Mouse (Mus musculus): ENCODE data around the gene Rab33a. TPM values are rescaled to one million over a fixed set of nuclear protein-coding genes. Genes with fewer than 3 reads are reported as not detected.

Gene Rab33a
- 1.3 TPM in 1 of 3 replicates, not detected in the others for total RNA-seq (2017)

GRCm38 (mm10) chrX:48518808-48519548 lies at the start of gene Rab33a:
Gene Rab33a (plus strand): TSS chrX:48519285.
- no peak for ATAC-seq (replicated peaks; ENCODE audit: insufficient number of reproducible peaks, low FRiP score, low TSS enrichment, poor library complexity, severe bottlenecking)

GRCm38 (mm10) chrX:48481095-48481494 lies 38.0 kb upstream of the Rab33a start:
- no peak for ATAC-seq (replicated peaks; ENCODE audit: insufficient number of reproducible peaks, low FRiP score, low TSS enrichment, poor library complexity, severe bottlenecking)

- no peak for ATAC-seq (replicated peaks; ENCODE audit: insufficient number of reproducible peaks, low FRiP score, low TSS enrichment, poor library complexity, severe bottlenecking)
Measured at GRCm38 (mm10) chrX:48481687-48482086, 37.4 kb upstream of the Rab33a start.

- no peak for ATAC-seq (replicated peaks; ENCODE audit: insufficient number of reproducible peaks, low FRiP score, low TSS enrichment, poor library complexity, severe bottlenecking)
Measured at GRCm38 (mm10) chrX:48493763-48494162, 25.3 kb upstream of the Rab33a start.

GRCm38 (mm10) chrX:48513166-48513807 lies 5.8 kb upstream of the Rab33a start, which contains the start of gene Aifm1:
Gene Aifm1 (minus strand): TSS chrX:48513563.
- ATAC-seq (replicated peaks; ENCODE audit: insufficient number of reproducible peaks, low FRiP score, low TSS enrichment, poor library complexity, severe bottlenecking), result peak; percentile 99

GRCm38 (mm10) chrX:48513824-48514223 lies 5.3 kb upstream of the Rab33a start:
- no peak for ATAC-seq (replicated peaks; ENCODE audit: insufficient number of reproducible peaks, low FRiP score, low TSS enrichment, poor library complexity, severe bottlenecking)

GRCm38 (mm10) chrX:48518211-48518807 lies 776 bp upstream of the Rab33a start:
- no peak for ATAC-seq (replicated peaks; ENCODE audit: insufficient number of reproducible peaks, low FRiP score, low TSS enrichment, poor library complexity, severe bottlenecking)

- ATAC-seq (replicated peaks; ENCODE audit: insufficient number of reproducible peaks, low FRiP score, low TSS enrichment, poor library complexity, severe bottlenecking), result no peak
Measured at GRCm38 (mm10) chrX:48519549-48520085, 532 bp downstream of the Rab33a start.

GRCm38 (mm10) chrX:48521651-48522050 lies 2.6 kb downstream of the Rab33a start:
- 0 out of 2 replicates have a peak, but pooled peaks have one; percentile 47 for ATAC-seq (replicated peaks; ENCODE audit: insufficient number of reproducible peaks, low FRiP score, low TSS enrichment, poor library complexity, severe bottlenecking)

GRCm38 (mm10) chrX:48523512-48523911 lies 4.4 kb downstream of the Rab33a start:
- ATAC-seq (replicated peaks; ENCODE audit: insufficient number of reproducible peaks, low FRiP score, low TSS enrichment, poor library complexity, severe bottlenecking), result 0 out of 2 replicates have a peak, but pooled peaks have one; percentile 53

GRCm38 (mm10) chrX:48525332-48525731 lies 6.2 kb downstream of the Rab33a start:
- no peak for ATAC-seq (replicated peaks; ENCODE audit: insufficient number of reproducible peaks, low FRiP score, low TSS enrichment, poor library complexity, severe bottlenecking)

- no peak for ATAC-seq (replicated peaks; ENCODE audit: insufficient number of reproducible peaks, low FRiP score, low TSS enrichment, poor library complexity, severe bottlenecking)
Measured at GRCm38 (mm10) chrX:48525866-48526265, 6.8 kb downstream of the Rab33a start.

GRCm38 (mm10) chrX:48526435-48526834 lies 7.3 kb downstream of the Rab33a start:
- no peak for ATAC-seq (replicated peaks; ENCODE audit: insufficient number of reproducible peaks, low FRiP score, low TSS enrichment, poor library complexity, severe bottlenecking)

GRCm38 (mm10) chrX:48532175-48532574 lies 13.1 kb downstream of the Rab33a start:
- ATAC-seq (replicated peaks; ENCODE audit: insufficient number of reproducible peaks, low FRiP score, low TSS enrichment, poor library complexity, severe bottlenecking), result peak; percentile 61; the same call in 1 of the 2 replicates

Other genes starting within 250 kb of the Rab33a start
- gene Bcorl1, start 177.9 kb upstream of the Rab33a start, total RNA-seq (2017), result 2.1 to 13.5 TPM (median 4.3 TPM) in 3 replicates
- gene Elf4, start 56.2 kb upstream of the Rab33a start, total RNA-seq (2017), result 35.9 to 86.3 TPM (median 41.4 TPM) in 3 replicates
- 21.7 to 40.5 TPM (median 35.6 TPM) in 3 replicates for gene Aifm1, start 5.7 kb upstream of the Rab33a start, total RNA-seq (2017)
- gene Zfp280c, start 75.2 kb downstream of the Rab33a start, total RNA-seq (2017), result 6.9 to 21.2 TPM (median 11.5 TPM) in 3 replicates
- gene Slc25a14, start 104.1 kb downstream of the Rab33a start, total RNA-seq (2017), result 5.8 to 11.1 TPM (median 7.9 TPM) in 3 replicates
- gene Gpr119, start 155.2 kb downstream of the Rab33a start, total RNA-seq (2017), result not detected in 3 replicates
- gene Rbmx2, start 175.7 kb downstream of the Rab33a start, total RNA-seq (2017), result 11.4 to 17.2 TPM (median 17.0 TPM) in 3 replicates

Measured in monocyte, adult 5-6 weeks (primary cell).